Mouse (Mus musculus): ENCODE measurements around the gene Acvr1. TPM values are rescaled to one million over a fixed set of nuclear protein-coding genes. Genes with fewer than 3 reads are reported as not detected.

Acvr1 gene
- polyA plus RNA-seq, 1 experiment from 2014 or later = 4.5 TPM

- Histone ChIP-seq H3K9me3 (replicated peaks) (no peaks in the 10 kb centered on the region), H3K4me1 (peaks cover 4% of the 10 kb centered on the region; the same call in 1 of the 2 replicates), H3K36me3 (no peaks in the 10 kb centered on the region), H3K4me3 (no peak overlapping the region), H3K27me3 (ENCODE audit: low read depth, poor library complexity, severe bottlenecking) (no peaks in the 10 kb centered on the region), H3K27ac (no peak overlapping the region)
- WGBS = 89% methylated on average over 3 of the region's 3 CpGs
- no peak for DNase-seq (ENCODE audit: low spot score)
These were observed 130.0 kb downstream of the Acvr1 start for GRCm38 (mm10) chr2:58436911-58437310.

- no peaks in the 10 kb centered on the region for H3K27me3 ChIP-seq (ENCODE audit: low read depth, poor library complexity, severe bottlenecking)
- WGBS = 93% methylated on average over 13 of the region's 13 CpGs
These were observed 131.4 kb downstream of the Acvr1 start for GRCm38 (mm10) chr2:58435507-58435906.

GRCm38 (mm10) chr2:58434438-58434837 lies 132.5 kb downstream of the Acvr1 start:
- Histone ChIP-seq H3K4me1 (peaks cover 4% of the 10 kb centered on the region; the same call in 1 of the 2 replicates), H3K36me3 (no peaks in the 10 kb centered on the region), H3K4me3 (no peak overlapping the region), H3K27me3 (ENCODE audit: low read depth, poor library complexity, severe bottlenecking) (no peaks in the 10 kb centered on the region), H3K9me3 (replicated peaks) (no peaks in the 10 kb centered on the region), H3K27ac (no peak overlapping the region)
- no peak for DNase-seq (ENCODE audit: low spot score)
- 93% methylated on average over 2 of the region's 2 CpGs for WGBS

More at GRCm38 (mm10) chr2:58435507-58435906, 131.4 kb downstream of the Acvr1 start:
- Histone ChIP-seq H3K4me3 (no peak overlapping the region), H3K9me3 (replicated peaks) (no peaks in the 10 kb centered on the region), H3K27ac (no peak overlapping the region), H3K4me1 (peaks cover 4% of the 10 kb centered on the region; the same call in 1 of the 2 replicates), H3K36me3 (no peaks in the 10 kb centered on the region)
- DNase-seq (ENCODE audit: low spot score) = no peak

- Histone ChIP-seq H3K27ac (no peak overlapping the region), H3K4me3 (no peak overlapping the region), H3K36me3 (no peaks in the 10 kb centered on the region), H3K9me3 (replicated peaks) (no peaks in the 10 kb centered on the region), H3K27me3 (ENCODE audit: low read depth, poor library complexity, severe bottlenecking) (no peaks in the 10 kb centered on the region), H3K4me1 (peaks cover 4% of the 10 kb centered on the region; the same call in 1 of the 2 replicates)
- DNase-seq (ENCODE audit: low spot score) = no peak
- WGBS = 96% methylated on average over 2 of the region's 2 CpGs
These were observed 133.6 kb downstream of the Acvr1 start for GRCm38 (mm10) chr2:58433317-58433716.

GRCm38 (mm10) chr2:58432211-58432610 lies 134.7 kb downstream of the Acvr1 start:
- H3K36me3 ChIP-seq = no peaks in the 10 kb centered on the region
- DNase-seq (ENCODE audit: low spot score) = no peak
- WGBS = 94% methylated on average over 7 of the region's 7 CpGs
- H3K27me3 ChIP-seq (ENCODE audit: low read depth, poor library complexity, severe bottlenecking) = no peaks in the 10 kb centered on the region
- H3K4me1 ChIP-seq = peaks cover 4% of the 10 kb centered on the region; the same call in 1 of the 2 replicates
- H3K27ac ChIP-seq = no peak overlapping the region
- H3K4me3 ChIP-seq = no peak overlapping the region
- no peaks in the 10 kb centered on the region for H3K9me3 ChIP-seq (replicated peaks)

- Histone ChIP-seq H3K27ac (no peak overlapping the region), H3K27me3 (ENCODE audit: low read depth, poor library complexity, severe bottlenecking) (no peaks in the 10 kb centered on the region)
- WGBS = 94% methylated on average over 13 of the region's 13 CpGs
These were observed 141.4 kb downstream of the Acvr1 start for GRCm38 (mm10) chr2:58425436-58426004.

GRCm38 (mm10) chr2:58423319-58423718 lies 143.6 kb downstream of the Acvr1 start:
- no peak overlapping the region for H3K4me3 ChIP-seq
- WGBS = 93% methylated on average over 5 of the region's 5 CpGs
- no peaks in the 10 kb centered on the region for H3K9me3 ChIP-seq (replicated peaks)
- no peak for DNase-seq (ENCODE audit: low spot score)
- no peaks in the 10 kb centered on the region for H3K36me3 ChIP-seq
- no peaks in the 10 kb centered on the region for H3K4me1 ChIP-seq
- H3K27ac ChIP-seq = no peak overlapping the region
- H3K27me3 ChIP-seq (ENCODE audit: low read depth, poor library complexity, severe bottlenecking) = no peaks in the 10 kb centered on the region

More at GRCm38 (mm10) chr2:58425436-58426004, 141.4 kb downstream of the Acvr1 start:
- no peaks in the 10 kb centered on the region for H3K36me3 ChIP-seq
- H3K4me1 ChIP-seq = no peaks in the 10 kb centered on the region
- H3K9me3 ChIP-seq (replicated peaks) = no peaks in the 10 kb centered on the region
- no peak for DNase-seq (ENCODE audit: low spot score)
- no peak overlapping the region for H3K4me3 ChIP-seq

- Histone ChIP-seq H3K36me3 (no peaks in the 10 kb centered on the region), H3K4me1 (no peaks in the 10 kb centered on the region), H3K27me3 (ENCODE audit: low read depth, poor library complexity, severe bottlenecking) (no peaks in the 10 kb centered on the region), H3K4me3 (no peak overlapping the region), H3K9me3 (replicated peaks) (no peaks in the 10 kb centered on the region), H3K27ac (no peak overlapping the region)
- DNase-seq (ENCODE audit: low spot score) = no peak
- WGBS = 93% methylated on average over 8 of the region's 8 CpGs
These were observed 147.4 kb downstream of the Acvr1 start for GRCm38 (mm10) chr2:58419571-58419970.

- DNase-seq (ENCODE audit: low spot score) = no peak
- Histone ChIP-seq H3K27me3 (ENCODE audit: low read depth, poor library complexity, severe bottlenecking) (no peaks in the 10 kb centered on the region), H3K4me3 (no peak overlapping the region), H3K4me1 (no peaks in the 10 kb centered on the region), H3K36me3 (no peaks in the 10 kb centered on the region), H3K9me3 (replicated peaks) (no peaks in the 10 kb centered on the region), H3K27ac (no peak overlapping the region)
- WGBS = 85% methylated on average over 1 of the region's 1 CpGs
These were observed 148.8 kb downstream of the Acvr1 start for GRCm38 (mm10) chr2:58418109-58418508.

GRCm38 (mm10) chr2:58417684-58418083 lies 149.3 kb downstream of the Acvr1 start:
- DNase-seq (ENCODE audit: low spot score) = no peak
- Histone ChIP-seq H3K9me3 (replicated peaks) (no peaks in the 10 kb centered on the region), H3K4me3 (no peak overlapping the region), H3K27ac (no peak overlapping the region), H3K36me3 (no peaks in the 10 kb centered on the region), H3K27me3 (ENCODE audit: low read depth, poor library complexity, severe bottlenecking) (no peaks in the 10 kb centered on the region), H3K4me1 (no peaks in the 10 kb centered on the region)
- whole genome bisulfite sequencing = 86% methylated on average over 9 of the region's 9 CpGs

GRCm38 (mm10) chr2:58415037-58415436 lies 151.9 kb downstream of the Acvr1 start:
- no peaks in the 10 kb centered on the region for H3K4me1 ChIP-seq
- no peak for DNase-seq (ENCODE audit: low spot score)
- H3K9me3 ChIP-seq (replicated peaks) = no peaks in the 10 kb centered on the region

GRCm38 (mm10) chr2:58408926-58409634 lies 157.9 kb downstream of the Acvr1 start:
- DNase-seq (ENCODE audit: low spot score) = no peak
- Histone ChIP-seq H3K27ac (no peak overlapping the region), H3K36me3 (no peaks in the 10 kb centered on the region), H3K4me3 (no peak overlapping the region), H3K27me3 (ENCODE audit: low read depth, poor library complexity, severe bottlenecking) (no peaks in the 10 kb centered on the region), H3K9me3 (replicated peaks) (no peaks in the 10 kb centered on the region), H3K4me1 (no peaks in the 10 kb centered on the region; the same call in 1 of the 2 replicates)
- WGBS = 57% methylated on average over 5 of the region's 5 CpGs

More at GRCm38 (mm10) chr2:58415037-58415436, 151.9 kb downstream of the Acvr1 start:
- H3K27me3 ChIP-seq (ENCODE audit: low read depth, poor library complexity, severe bottlenecking) = no peaks in the 10 kb centered on the region
- no peaks in the 10 kb centered on the region for H3K36me3 ChIP-seq
- no peak overlapping the region for H3K27ac ChIP-seq
- no peak overlapping the region for H3K4me3 ChIP-seq

GRCm38 (mm10) chr2:58403481-58403880 lies 163.5 kb downstream of the Acvr1 start:
- no peaks in the 10 kb centered on the region for H3K36me3 ChIP-seq
- no peak overlapping the region for H3K27ac ChIP-seq
- H3K4me1 ChIP-seq = no peaks in the 10 kb centered on the region
- 93% methylated on average over 2 of the region's 2 CpGs for WGBS
- no peaks in the 10 kb centered on the region for H3K9me3 ChIP-seq (replicated peaks)
- no peak overlapping the region for H3K4me3 ChIP-seq
- no peaks in the 10 kb centered on the region for H3K27me3 ChIP-seq (ENCODE audit: low read depth, poor library complexity, severe bottlenecking)
- no peak for DNase-seq (ENCODE audit: low spot score)

All from limb, embryonic 10.5 days (tissue).